Mouse (Mus musculus) kidney, postnatal 10 days (tissue): ENCODE results near the gene Faap20.
"Not testable (repeated sequence)": the region's sequence is repeated elsewhere in the genome, so short reads cannot be mapped to it uniquely, and the experiment has no call there.

Source experiments
- DNase-seq: peaks from one replicate; pipeline ENCODE4 v3.0.0; 2021; ENCODE audit warnings: mixed read lengths

Faap20 gene

DNA sequence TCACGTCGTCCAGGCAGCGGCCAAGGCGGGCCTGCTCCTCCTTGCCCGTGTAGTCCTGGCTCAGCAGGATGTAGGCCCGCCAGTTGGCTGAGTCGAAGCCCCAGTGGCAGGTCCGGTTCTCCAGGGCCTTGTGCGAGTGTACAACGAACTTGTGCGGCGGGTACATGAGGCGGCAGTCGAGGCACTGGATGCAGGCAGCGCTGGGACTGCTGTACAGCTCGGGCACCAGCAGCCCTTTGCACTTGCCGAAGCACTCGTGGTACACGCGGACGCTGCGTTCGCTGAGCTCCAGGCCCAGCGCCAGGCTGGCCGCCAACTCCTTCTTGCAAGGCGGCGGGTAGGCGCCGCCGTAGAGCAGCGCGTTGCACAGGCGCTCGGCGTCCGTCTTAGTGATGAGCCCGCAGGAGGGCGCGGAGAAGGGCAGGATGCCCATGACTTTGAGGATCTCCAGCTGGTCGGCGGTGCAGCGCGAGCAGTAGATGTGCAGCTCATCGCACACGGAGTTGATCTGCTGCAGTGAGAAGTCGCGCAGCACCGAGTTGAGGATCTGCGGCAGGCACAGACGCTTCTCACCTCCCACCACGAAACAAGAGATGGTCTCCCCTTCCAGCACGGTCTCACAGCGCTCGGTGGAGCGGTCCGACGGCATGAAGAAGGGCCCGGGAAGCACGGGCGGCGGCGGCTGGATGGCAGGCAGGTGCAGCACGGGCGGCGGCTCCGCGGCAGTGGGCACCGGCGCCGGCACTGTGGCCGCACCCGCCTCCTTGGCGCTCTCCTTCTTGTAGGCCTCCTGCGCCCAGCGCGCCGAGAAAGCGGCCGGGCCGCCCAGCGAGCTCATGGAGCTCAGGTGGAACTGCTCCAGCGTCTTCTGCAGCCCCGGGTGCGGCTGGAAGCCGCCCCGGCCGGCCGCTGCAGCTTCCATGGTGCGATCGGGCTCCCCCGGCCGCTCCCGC lies 27.7 kb upstream of the Faap20 start:
- DNase-seq = peak; percentile 86

DNA sequence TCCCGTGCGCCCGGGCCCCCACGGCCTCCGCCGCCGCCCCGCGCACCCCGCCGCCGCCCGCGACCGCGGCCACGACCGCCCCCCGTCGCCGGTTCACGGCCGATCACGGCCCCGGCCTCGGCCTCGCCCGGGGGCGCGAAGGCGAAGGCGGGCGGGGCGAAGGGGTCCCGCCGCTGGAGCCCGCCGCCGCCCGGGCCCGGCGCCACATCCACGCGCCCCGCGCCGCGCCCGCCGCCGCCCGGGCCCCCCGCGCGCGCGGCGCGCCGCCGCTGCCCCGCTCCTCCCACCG lies 27.1 kb upstream of the Faap20 start, which contains the start of gene Ski:
Gene Ski, minus strand, starts transcription at position 41 of the 289 bp plus-strand sequence.
- no peak for DNase-seq

DNA sequence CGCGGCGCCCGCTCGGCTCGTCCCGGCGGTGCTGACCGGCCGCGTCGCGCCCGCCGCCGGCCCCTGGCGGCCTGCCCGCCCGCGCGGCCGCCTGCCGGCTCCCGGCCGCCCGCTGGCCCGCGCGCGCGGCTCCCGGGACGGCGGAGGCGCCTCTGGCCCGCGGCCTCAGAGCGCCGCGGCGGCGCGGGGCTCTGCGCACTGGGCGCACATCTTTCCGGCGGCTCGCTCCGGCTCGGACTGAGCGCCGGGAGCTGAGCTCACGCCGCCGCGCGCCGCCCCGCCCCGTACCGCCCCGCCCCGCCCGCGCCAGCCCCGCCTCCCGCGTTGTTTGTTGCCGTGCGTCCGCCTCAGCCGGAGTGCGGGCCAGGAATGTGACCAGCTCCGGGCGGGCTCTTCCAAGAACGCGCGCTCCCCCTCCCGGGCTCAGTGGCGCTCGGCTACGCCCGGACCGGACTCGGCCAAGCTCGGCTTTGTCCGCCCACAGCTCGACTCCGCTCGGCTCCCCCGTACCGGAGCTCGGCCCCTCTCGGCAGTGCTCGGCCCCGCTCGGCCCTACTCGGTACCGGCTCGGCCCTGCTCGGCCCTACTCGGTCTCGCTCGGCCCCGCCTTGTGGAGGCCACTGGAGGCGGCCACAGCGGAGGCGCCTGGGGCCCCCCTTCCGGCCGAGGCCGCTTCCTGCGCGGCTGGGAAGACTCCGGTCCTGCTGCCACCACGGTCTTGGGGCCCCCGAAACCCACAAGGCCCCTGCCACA lies 26.6 kb upstream of the Faap20 start:
- peak; percentile 100 for DNase-seq

DNA sequence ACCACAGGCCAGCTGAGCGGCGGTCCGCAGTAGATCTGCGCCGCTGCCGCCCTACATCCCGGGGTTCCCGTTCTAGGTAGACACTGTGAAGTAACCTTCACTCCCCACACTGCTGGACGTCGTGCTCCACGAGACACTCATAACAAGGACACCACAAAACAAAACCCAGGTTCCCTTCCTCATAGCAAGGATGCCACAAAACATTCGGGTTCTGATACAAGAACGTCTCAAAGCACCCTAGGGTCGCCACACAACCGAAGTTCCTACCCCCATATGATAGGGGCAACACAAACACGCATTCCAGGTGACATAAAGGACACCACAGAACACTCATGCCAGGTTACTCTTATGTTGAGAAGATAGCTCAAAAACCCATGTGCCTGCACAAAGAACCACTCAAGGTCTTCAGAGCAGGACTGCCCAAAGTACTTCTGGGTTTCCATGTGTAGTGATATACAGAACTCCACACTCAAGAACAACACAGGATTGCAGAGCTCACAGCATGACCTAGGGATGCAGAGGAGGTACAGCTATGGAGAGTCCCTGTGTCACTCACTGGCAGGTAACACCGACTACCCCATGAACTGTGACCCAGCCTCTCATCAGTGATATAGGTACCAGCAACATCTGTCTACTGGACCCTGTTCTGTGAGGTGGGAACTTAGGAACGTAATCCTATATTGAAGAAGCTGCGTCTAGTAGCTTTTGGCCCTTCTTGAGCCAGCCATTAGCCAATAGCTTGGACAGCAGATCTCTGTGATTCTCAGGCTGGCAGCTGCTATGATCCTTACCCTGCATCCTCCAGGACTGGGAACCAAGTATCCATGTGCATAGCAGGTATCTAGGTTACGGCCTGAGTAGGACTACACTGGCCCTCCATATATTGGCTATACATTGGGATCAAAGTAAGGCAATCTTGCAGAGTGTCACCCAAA lies 25.7 kb upstream of the Faap20 start:
- no peak for DNase-seq

DNA sequence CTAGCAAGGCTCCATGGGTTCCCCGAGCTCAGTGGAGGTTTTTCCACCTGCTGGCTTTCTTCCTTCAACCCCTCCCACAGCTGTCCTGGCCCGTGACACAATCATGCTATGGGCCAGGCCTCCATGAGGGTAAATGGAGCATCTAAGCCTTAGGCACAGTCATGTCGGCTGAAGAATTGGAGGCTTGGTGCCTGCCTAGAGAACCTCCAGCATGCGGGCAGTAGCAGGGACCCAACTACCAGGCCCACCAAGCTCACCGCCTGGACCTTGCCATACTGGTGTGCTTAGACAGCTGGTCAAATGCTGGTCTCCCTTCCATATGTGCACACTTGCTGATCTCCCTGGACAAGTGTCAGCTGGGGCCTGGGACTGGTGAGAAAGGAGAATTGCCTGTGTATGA lies 23.7 kb upstream of the Faap20 start:
- DNase-seq = no peak

DNA sequence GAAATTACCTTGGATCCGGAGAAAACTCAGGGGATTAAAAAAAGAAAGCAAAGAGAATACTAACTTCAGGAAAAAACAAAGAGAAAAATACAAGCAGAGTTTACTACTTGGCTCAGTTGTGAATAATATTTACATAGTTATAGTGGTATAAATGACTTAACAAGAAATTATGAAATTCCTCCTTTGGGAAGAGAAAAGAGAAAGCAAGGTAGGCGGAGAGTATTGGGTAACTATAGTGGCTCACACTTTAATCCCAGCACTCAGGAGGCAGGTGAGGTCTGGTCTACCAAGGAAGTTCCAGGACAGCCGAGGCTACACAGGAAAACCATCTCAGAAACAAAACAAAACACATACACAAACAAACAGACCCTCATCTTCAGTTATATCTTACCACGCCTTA lies 21.6 kb upstream of the Faap20 start:
- DNase-seq = no peak

DNA sequence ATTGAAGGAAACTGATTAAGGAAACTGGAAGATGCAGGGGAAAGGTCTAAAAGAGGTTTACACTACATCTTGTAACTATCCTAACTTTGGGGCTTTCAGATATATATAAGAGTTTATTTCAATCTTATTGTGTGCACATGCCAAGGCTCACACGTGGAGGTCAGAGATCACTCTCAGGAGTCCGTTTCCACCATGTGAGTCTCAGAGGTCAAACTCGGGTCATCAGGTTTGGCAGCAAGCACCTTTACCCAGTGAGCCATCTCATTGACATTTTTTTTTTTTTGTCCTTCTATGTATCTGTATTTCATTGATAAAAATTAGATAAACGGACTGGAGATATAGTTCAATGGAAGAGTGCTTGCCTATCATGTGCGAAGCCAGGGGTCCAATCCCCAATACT lies 21.1 kb upstream of the Faap20 start:
- DNase-seq = peak; percentile 26

DNA sequence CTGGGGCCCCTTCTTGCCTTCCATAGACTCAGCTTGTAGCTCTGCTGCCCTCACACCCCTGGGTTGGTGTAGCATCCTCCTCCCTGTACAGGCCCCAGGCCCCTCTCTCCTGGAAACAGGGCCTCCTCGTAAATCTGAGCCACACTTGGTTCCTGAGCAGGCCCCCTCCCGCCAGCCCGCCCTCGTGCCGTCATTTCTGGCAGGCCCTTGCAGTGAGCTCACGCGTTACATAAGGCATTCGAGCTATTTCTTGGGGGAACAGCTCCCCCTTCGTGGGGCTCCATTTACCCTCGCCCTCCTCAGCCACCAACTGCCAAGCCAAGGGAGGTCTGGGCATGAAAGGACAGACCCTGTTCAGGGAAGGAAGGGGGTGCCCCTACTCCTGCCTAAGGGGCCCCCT lies 15.7 kb upstream of the Faap20 start:
- DNase-seq = peak; percentile 87

DNA sequence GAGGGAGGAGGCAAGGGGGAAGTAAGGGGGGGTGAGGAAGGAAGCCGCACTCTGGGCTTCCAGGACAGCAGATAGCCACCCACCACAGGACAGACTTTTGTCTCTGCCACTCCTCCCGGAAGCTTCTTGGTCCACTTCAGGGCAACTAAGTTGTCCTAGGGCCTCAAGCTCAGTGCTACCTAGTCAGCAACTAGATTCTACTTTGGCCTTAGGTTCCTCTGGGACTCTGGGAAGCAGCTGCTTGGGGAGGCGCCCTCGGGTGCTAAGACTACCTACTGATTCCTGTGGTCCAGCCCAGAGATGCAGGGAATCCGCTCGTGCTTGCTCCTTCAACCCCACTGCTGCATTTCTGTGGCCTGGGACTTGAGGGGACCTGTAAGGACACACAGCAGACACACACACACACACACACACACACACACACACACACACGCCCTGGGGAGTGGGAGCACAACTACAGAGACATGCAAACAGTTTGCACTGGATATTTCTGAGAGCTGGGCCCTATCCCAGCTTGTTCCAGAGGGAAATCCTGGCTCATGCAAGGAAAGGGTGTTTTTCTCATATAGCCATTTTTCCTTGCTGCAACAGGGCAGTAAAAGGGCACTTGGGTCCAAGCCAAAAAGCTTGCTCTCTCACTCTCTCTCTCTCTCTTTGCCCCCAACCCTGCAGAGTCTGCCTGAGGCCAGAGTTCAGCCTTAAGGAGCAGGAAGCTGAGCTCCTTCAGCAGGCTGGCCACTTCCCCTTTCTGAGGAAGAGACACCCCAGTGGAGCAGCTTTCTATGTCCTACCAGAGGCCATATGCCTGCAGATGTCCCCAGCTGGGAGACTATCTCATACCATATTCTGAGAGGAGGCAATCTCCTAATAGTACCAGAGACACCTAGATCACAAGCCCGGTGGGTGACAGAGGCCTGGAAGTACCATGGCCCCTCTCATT lies 15.0 kb upstream of the Faap20 start:
- DNase-seq = peak; percentile 82

DNA sequence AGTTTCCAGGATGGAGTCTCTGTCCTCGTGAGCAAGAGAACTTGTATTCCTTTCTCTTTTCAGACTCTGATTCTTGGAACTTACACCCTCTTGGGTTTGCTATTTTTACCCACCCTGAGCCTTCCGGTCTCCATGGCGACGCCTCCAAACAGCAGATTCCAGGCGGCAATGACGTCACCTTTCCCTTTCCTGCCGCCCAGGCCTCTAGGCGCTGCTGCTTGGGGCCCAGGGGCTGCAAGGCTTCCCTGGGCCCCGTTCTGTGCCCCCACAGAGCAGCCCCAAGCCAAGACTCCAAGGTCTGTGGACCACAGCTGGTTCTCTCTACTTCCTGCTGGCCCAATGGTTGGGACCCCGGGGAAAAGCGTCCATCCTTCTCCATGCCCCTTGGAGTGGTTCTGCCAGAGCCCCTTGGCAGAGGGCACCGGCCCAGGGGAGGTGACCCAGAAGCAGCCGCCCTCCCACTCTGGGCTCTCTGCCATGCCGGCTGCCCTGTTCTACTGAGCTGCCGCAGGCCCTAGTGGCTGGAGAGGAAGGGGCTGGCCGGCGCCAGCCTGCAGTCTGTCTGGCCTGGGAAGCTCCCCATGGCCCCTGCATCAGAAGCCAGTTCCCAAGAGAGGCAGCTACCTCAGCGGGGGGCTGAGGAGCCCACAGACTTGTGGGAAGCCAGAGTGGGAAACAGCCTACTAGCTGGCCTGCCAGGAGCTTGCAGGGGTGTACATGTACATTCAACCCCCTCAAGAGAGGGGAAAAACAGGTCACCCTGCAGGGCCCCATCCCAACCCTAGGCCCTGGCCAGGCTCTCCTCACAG lies 14.1 kb upstream of the Faap20 start:
- peak; percentile 96 for DNase-seq

DNA sequence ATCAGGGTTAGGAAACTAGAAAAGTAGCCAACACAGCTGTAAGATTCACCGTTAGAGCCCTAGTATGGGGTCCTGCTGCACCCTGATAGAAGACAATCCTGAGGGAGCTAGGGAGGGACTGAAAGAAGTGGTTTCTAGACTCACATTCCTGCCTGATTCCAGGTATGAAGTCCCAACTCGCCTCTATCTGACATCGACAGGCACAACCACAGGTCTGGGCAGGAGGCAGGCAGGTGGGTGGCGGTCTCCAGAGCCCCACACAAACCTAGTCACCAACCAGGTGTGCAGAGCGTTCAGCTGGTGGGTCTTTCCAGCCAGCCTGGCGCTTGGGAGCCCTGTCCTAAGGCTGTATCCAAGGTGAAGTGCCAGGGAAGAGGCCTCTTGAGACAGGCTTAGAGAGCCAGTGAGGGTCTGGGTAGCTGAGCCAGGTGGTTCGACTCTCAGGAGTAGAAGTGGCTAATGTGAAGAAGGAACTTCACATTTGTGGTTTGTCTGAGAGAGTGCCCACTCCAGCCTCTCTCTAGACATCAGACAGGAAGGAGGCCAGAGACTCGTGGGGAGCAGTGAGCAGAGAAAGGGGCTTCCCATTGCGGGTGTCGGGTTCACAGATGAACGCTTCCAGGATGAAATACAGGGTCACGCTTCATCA lies 12.7 kb upstream of the Faap20 start:
- no peak for DNase-seq

DNA sequence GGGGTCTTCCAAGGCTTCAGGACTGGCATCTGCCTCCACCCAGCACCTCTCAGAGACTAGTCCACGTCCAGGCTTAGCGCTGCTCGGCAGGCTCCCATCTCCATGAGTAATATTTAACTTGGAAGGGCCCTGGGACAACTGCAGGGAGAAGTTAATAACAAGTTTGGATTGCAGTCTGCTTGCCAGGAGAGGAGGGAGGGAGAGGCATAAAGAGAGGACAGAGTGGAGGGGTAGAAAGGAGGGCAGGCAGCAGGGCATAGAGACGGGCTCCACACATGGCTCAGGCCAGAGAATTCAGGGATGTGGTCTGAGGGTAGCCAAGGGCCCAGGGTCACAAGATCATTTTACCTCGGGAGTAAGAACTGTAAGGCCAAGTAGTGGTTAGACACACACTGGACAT lies 11.3 kb upstream of the Faap20 start:
- peak; percentile 74 for DNase-seq

DNA sequence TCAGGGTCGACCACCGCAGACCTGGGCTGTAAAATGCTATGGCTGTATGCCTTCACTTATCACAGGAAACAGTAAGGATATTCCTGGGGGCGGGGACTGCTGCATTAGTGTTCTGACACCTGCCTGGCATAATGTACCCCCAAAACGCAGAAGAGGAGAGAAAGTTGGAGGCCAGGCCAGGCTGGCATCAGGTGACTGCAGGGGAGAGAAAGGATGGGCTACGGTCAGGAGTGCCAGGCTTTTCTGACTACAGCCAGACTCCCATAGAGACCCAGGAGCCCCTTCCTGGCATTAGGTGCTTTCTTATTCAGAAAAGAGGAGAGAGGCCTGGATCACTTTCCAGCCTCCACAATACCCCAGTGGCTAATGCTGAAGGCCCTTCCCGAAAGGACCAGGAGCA lies 10.1 kb upstream of the Faap20 start:
- DNase-seq = no peak

DNA sequence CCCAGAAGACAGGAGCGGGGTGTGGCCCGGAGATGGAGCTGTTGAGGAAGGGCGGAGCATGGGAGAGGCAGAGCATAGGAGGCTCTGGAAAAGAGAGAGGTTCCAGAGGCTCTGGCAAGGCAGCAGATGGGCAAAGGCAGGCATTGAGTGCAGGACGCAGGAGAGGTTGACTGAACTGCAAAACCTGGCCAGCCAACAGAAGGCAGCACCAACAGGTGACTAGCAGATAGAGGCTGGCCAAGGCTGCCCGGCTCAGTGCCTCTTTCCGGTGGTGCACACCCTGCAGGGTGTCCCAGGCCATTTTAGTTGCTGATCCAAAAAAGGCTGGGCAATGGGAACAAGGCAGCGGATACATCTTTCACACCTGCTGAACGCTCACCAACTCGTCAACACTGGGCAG lies 7.8 kb upstream of the Faap20 start:
- DNase-seq = no peak

DNA sequence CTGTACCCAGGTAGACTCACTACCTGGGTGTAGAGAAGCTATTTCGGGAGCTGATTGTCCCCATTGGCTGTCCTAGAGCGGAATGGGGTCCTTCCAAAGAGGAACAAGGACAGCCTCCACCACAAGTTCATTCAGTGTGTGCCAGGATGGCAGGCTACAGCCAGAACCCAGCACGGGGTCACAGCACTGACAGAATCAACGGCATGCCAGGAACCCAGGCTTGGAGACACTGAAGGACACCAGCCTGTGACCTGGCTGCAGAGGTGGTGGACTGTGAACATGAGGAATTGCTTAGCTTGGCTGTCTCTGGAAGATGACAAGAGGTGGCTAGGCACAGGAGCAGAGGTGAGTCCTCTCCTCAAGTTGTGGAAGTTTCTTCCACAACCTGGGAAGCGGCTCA lies 7.3 kb upstream of the Faap20 start:
- DNase-seq = no peak

DNA sequence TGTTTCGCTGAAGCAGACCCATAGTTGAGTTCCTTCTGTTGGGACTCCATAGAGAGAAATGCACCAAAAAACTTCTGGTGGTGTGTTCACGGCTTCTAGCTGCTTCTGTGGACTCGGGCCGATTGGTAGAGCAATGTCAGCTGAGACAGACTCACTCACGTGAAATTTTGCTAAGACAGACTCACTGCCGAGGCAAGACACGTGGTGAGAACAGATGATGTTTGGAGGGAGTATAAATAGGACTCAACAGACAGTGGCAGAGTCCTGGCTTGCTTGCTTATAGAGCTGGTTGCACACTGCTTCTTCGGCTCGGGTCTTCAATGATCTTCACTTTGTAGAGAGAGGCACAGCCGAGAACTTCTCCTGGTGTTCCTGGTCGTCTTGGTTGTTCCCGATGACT lies 6.4 kb upstream of the Faap20 start:
- DNase-seq = no peak

DNA sequence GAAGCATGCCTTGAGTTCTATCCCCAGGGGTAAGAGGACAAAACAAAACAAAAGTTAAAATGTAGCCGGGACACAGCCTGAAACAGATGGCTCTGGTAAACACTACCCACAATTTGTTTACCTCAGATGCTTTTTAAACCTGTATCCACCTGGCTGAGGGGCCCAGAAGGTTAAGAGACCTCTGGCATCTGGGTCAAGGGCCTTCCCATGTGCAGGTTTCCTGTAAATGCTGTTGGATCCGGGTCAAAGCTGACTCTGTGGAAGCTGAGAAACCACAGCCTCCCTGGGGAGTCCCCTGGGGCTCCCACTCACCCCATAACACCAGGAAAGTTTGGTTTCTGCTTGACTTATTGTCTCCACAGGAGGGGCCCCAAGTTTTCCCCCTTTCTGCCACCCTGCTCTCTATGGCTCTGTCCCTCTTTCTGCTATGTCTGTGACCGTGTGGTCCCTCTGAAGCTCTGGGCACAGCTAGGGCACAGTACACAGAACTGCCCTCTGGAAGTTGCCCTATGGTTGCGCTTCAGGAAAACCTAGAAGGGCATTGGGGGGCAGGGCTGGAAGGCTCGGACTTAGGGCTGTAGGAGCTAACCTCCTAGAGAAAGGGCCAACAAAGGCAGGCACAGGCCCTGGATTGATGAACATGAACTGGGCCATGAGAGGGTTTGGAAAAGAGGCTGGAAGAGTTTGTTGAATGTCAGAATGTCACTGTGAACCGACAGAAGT lies 3.7 kb upstream of the Faap20 start:
- DNase-seq = peak; percentile 55

DNA sequence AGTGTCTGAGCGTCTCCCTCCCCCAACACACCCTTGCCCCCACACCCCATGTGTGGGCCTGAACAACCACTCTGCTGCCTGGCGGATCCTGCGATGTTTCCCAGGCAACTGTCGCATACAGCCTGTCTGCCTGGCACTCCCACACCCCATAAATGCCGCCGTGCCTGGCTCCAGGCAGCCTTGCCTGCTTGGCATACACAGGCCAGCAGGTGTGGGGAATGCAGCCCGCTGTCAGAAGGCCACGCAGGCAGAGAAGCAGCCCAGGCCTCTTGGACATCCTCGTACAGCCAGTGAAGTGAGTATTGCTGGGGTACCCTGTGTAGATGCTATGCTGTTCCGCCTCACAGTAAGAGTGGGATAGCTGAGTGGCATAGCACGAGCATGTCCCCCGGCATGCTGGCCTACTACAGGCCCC lies 2.9 kb upstream of the Faap20 start:
- DNase-seq = peak; percentile 55

DNA sequence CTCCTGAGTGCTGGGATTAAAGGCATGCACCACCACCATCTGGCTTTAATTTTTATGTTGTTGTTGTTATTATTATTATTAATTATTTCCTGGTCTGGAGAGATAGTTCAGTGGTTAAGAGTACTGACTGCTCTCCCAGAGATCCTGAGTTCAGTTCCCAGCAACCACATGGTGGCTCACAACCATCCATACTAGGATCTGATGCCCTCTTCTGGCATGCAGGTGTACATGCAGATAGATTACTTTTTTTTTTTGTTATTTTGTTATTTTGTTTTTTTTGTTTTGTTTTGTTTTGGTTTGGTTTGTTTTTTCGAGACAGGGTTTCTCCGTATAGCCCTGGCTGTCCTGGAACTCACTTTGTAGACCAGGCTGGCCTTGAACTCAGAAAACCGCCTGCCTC lies 1.5 kb upstream of the Faap20 start:
- DNase-seq = not testable (repeated sequence)

DNA sequence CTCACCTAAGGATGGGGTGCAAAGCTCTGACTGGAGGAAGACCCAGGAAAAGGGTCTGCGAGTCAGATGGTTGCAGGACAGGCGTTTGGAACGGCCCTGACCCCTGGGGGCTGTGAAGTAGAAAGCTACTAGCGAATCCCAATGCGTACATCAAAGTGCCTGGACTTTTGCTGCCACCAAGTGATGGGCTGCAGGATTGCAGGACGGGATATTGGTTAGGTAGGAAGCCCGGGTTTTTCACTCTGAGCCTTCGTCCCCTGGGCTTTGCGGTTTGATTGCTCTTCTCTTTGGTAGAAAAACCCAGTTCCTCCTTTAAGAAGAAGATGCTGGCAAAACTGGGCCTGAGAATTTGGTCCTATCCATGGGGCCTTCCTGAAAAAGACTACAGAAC lies 350 bp upstream of the Faap20 start:
- DNase-seq = peak; percentile 97
